Mouse (Mus musculus) bone marrow, adult 2 months (tissue): Measurements from ENCODE around the gene Slc44a2.

ENCODE experiments used
- CTCF ChIP-seq: fragments of 200-500 bp; IDR thresholded peaks from 2 replicates; pipeline ENCODE4 v1.5.1; 2011; ENCODE audit warnings: low read length, control low read depth; ENCODE audit not compliant: control insufficient read depth, insufficient read depth
- POLR2A ChIP-seq: fragments of 200-500 bp; IDR thresholded peaks from 2 replicates; pipeline ENCODE4 v1.6.1; 2011; ENCODE audit warnings: low read depth, mild to moderate bottlenecking, control low read depth, low read length, borderline replicate concordance; ENCODE audit not compliant: control insufficient read depth

DNA sequence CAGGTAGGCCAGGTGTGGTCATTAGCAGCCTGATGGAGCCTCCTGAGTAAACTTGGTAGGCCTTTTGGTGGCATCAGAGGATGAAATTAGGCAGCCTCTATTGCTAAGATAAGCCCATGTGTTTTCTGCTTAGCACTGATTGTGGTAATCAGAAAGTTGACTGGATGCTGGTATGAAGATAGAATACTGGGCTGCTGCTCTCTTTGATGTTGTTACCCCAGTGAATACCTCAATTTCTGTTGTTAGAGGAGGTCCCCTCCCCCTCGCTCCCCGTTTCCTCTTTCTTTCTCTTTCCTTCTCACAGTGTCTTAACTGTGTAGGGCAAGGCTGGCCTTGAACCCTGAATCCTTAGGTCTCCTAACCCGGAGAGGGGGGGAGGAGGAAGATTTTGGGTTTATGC is 58.7 kb downstream of the Slc44a2 start:
- no peak for TF ChIP-seq CTCF
- TF ChIP-seq POLR2A, result no peak
